Mouse (Mus musculus) cerebellum, adult 2 months (tissue): ENCODE measurements around the gene Mrgpra6.

ENCODE experiments used
- CTCF ChIP-seq: fragments of 200-500 bp; IDR thresholded peaks from 2 replicates; pipeline ENCODE4 v1.5.1; 2011; ENCODE audit warnings: low read depth, mild to moderate bottlenecking, control low read depth, low read length, moderate library complexity, borderline replicate concordance; ENCODE audit not compliant: insufficient read depth
- POLR2A ChIP-seq: fragments of 200-500 bp; IDR thresholded peaks from 2 replicates; pipeline ENCODE4 v1.6.1; 2011; ENCODE audit warnings: low read length, control low read depth, borderline replicate concordance; ENCODE audit not compliant: insufficient read depth

- TF ChIP-seq POLR2A: no peak
- no peak for TF ChIP-seq CTCF
Measured at GRCm38 (mm10) chr7:47157743-47158142, 47.0 kb downstream of the Mrgpra6 start.
